Mouse (Mus musculus) intestine, embryonic 15.5 days (tissue): ENCODE data around the gene Hoxa9. TPM values are rescaled to one million over a fixed set of nuclear protein-coding genes. Genes with fewer than 3 reads are reported as not detected.

Experiments used
- ATAC-seq: fragments of 200-750 bp; cut with Nextera tagmentation; 2 replicates; pipeline ENCODE4 v1.8.0; 2017; ENCODE audit warnings: moderate TSS enrichment, moderate library complexity
- H3K27ac ChIP-seq: fragments of 300-500 bp; sonication (generic); 2 replicates; pipeline ENCODE4 v1.5.1; 2015; ENCODE audit warnings: mild to moderate bottlenecking, inconsistent platforms
- H3K27me3 ChIP-seq: fragments of 300-500 bp; sonication (generic); replicated peaks from 2 replicates; pipeline ENCODE4 v1.6.1; 2015; ENCODE audit warnings: inconsistent platforms
- H3K36me3 ChIP-seq: fragments of 300-500 bp; sonication (generic); 2 replicates; pipeline ENCODE4 v1.6.1; 2015; ENCODE audit warnings: inconsistent platforms
- H3K4me1 ChIP-seq: fragments of 300-500 bp; sonication (generic); replicated peaks from 2 replicates; pipeline ENCODE4 v1.6.1; 2015; ENCODE audit warnings: inconsistent platforms
- H3K4me2 ChIP-seq: fragments of 300-500 bp; sonication (generic); replicated peaks from 2 replicates; pipeline ENCODE4 v1.6.1; 2015; ENCODE audit warnings: mild to moderate bottlenecking, inconsistent platforms
- H3K4me3 ChIP-seq: fragments of 300-500 bp; sonication (generic); replicated peaks from 2 replicates; pipeline ENCODE4 v1.5.1; 2015; ENCODE audit warnings: inconsistent platforms
- H3K9ac ChIP-seq: fragments of 300-500 bp; sonication (generic); 2 replicates; pipeline ENCODE4 v1.6.1; 2015; ENCODE audit warnings: inconsistent platforms
- H3K9me3 ChIP-seq: fragments of 300-500 bp; sonication (generic); 2 replicates; pipeline ENCODE4 v1.6.1; 2016; ENCODE audit warnings: inconsistent platforms
- WGBS: fragments of 180-500 bp; shearing (Covaris S2); methylation state at CpG from one replicate; pipeline ENCODE4 v1.1.7; 2015; 5-methylcytosine and 5-hydroxymethylcytosine counted together
- polyA plus RNA-seq: library from polyadenylated mRNA; unstranded; fragments of >200 nt; fragmentation: Nextera tagmentation; extraction: Ambion mirVana; gene quantifications from 2 replicates; pipeline ENCODE4 v1.2.1, GENCODE M21; 2015

The Hoxa9 gene
- polyA plus RNA-seq = 5.3 and 6.3 TPM in 2 replicates

DNA sequence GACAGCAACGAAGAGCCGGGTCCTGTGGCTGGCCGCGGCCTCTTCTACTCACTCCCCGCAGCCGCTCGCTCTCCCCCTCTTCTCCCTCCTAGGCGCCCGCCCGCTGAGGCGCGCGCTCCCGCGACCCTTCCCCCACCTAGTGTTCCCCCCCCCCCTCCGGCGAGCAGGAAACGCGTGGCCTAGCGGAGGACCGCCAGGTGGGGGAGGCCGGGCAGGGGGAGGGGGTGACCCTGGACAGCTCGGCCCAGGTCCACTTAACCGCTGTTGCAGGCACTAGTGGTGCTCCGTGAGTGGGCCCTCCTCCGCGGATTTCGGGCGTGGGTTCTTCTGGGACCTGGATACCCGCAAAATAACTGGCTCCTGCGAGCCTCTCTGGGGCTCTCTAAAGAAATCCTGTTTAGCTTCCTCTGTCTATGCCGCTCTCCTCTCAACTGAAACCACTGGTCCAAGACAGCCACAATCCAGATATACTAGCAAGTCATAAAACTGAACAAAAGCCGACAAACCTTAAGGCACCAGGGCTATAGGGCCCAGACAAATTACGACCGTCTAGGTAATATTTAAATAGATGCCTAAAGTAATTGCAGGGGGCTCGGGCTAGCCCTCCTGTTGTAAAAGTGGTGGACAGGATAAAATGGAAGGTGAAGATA is at the start of gene Hoxa9:
Gene Hoxa9, minus strand, starts transcription at position 574 of the 650 bp plus-strand sequence.
- peak within 1 kb of the TSS; percentile 26; the same call in 1 of the 2 replicates for H3K9ac ChIP-seq

DNA sequence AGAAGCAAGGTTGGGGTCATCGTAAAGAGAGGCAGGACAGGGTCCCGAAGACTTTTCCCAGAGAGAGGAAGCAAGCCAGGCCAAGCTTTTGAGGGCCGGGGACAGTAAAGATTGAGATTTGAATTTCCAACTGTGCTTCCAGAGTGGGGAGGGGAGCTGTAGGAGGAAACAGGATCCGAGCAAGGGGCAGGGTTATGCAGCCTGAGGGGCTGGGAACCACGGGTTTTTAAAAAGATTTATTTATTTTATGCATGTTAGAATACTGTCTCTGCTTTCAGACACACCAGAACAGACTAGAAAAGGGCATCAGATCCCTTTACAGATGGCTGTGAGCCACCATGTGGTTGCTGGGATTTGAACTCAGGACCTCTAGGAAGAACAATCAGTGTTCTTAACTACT is 46.0 kb upstream of the Hoxa9 start:
- 0 out of 2 replicates have a peak, but pooled peaks cover 12% of the 10 kb centered on the region for H3K4me1 ChIP-seq
- H3K4me3 ChIP-seq = no peak overlapping the region
- ATAC-seq = no peak
- H3K27ac ChIP-seq = no peak overlapping the region
- H3K4me2 ChIP-seq = no peak overlapping the region
- H3K9me3 ChIP-seq = no peaks in the 10 kb centered on the region
- H3K9ac ChIP-seq = no peak overlapping the region
- H3K36me3 ChIP-seq = no peaks in the 10 kb centered on the region
- 20% methylated on average over 5 of the region's 5 CpGs for WGBS
- H3K27me3 ChIP-seq = peaks cover 67% of the 10 kb centered on the region

More for the DNA sequence above, at the start of gene Hoxa9:
- Histone ChIP-seq H3K9me3 (no peaks in the 10 kb centered on the region), H3K4me3 (peak within 1 kb of the TSS; percentile 38), H3K4me2 (peak within 1 kb of the TSS; percentile 48), H3K36me3 (no peaks in the 10 kb centered on the region), H3K27ac (peak within 1 kb of the TSS; percentile 46; the same call in 1 of the 2 replicates), H3K27me3 (peaks cover 91% of the 10 kb centered on the region), H3K4me1 (peaks cover 14% of the 10 kb centered on the region)
- ATAC-seq = peak; percentile 36; the same call in 1 of the 2 replicates
- 1% methylated on average over 24 of the region's 36 CpGs for WGBS

DNA sequence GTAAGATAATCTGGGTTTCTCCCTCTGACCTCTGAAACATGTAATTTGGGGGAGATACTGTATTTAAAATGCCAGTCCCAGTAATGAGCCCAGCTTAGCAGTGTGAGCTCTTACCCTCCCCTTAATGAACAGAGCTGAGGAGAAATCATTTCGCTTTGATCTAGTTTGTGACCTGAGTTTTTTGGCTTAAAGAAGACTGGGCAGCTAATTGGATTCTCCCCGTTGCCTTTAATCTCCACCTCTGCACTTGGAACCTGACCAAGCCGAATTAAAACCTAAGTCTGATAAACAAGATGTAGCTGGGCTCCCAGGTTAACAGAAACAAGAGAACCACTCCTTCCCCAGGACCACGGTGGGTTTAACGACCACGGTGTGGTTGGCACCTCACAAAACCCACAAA is 45.5 kb upstream of the Hoxa9 start:
- Histone ChIP-seq H3K27ac (no peak overlapping the region), H3K36me3 (no peaks in the 10 kb centered on the region), H3K9ac (no peak overlapping the region), H3K4me2 (no peak overlapping the region), H3K4me3 (no peak overlapping the region), H3K4me1 (0 out of 2 replicates have a peak, but pooled peaks cover 12% of the 10 kb centered on the region), H3K9me3 (no peaks in the 10 kb centered on the region), H3K27me3 (peaks cover 72% of the 10 kb centered on the region)
- WGBS = 7% methylated on average over 6 of the region's 6 CpGs
- no peak for ATAC-seq

DNA sequence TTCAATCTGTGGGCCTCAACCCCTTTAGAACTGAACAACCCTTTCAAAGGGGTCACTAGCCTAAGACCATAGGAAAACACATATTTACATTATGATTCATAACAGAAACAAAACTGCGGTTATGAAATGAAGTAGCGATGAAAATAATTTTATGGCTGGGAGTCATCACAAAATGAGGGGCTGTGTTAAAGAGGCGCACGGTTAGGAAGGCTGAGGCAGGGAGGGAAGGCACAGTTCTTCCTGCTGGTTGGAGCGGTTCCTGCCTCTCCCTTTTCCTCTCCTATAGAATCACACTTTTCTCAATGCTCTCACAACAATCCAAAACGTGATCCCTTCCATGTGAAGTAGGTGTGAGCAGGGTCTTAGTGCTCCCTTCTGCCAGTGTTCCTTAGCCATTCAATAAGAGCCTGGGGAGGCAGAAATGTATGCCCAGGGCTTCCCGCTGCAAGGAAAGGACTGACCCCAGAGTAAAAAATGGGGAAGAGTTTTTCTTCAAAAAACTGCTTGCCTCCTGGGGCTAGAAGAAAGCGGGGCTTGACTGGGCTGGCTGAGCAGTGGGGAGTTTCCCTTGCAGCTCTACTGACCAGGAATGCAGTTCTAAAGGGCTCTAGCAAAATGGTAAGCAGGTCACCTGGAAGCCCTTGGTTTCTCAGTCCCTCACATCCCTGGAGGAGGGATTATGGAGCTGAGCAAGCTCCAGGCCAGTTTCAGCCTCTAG is 44.8 kb upstream of the Hoxa9 start:
- no peaks in the 10 kb centered on the region for H3K9me3 ChIP-seq
- WGBS = 19% methylated on average over 8 of the region's 8 CpGs
- no peak overlapping the region for H3K27ac ChIP-seq
- H3K4me1 ChIP-seq = 0 out of 2 replicates have a peak, but pooled peaks cover 12% of the 10 kb centered on the region
- no peaks in the 10 kb centered on the region for H3K36me3 ChIP-seq
- no peak for ATAC-seq
- no peak overlapping the region for H3K9ac ChIP-seq
- H3K4me2 ChIP-seq = no peak overlapping the region
- peaks cover 75% of the 10 kb centered on the region for H3K27me3 ChIP-seq
- H3K4me3 ChIP-seq = no peak overlapping the region

DNA sequence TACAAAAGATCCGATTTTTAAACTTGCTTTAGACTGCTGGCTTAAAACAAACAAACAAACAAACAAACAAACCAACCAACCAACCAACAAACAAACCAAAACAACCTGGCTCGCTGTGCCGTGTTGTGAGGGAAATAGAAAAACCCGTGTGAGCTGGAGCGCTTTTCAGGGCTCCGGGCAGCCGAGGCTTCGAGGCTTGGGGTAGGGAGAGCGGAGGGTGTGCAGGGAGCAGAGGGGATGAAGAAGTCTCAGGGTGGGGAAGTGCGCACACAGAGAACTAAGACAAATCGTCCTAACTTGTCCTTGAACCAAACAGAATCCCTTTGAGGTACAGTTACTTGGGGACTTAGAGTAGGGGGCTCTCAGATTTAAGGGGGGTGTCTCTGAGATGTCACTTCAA is 43.7 kb upstream of the Hoxa9 start:
- H3K9me3 ChIP-seq = no peaks in the 10 kb centered on the region
- H3K36me3 ChIP-seq = no peaks in the 10 kb centered on the region
- H3K9ac ChIP-seq = no peak overlapping the region
- no peak overlapping the region for H3K4me2 ChIP-seq
- no peak for ATAC-seq
- H3K4me3 ChIP-seq = no peak overlapping the region
- H3K27ac ChIP-seq = no peak overlapping the region
- peaks cover 86% of the 10 kb centered on the region for H3K27me3 ChIP-seq
- 0 out of 2 replicates have a peak, but pooled peaks cover 12% of the 10 kb centered on the region for H3K4me1 ChIP-seq
- 9% methylated on average over 11 of the region's 11 CpGs for WGBS

DNA sequence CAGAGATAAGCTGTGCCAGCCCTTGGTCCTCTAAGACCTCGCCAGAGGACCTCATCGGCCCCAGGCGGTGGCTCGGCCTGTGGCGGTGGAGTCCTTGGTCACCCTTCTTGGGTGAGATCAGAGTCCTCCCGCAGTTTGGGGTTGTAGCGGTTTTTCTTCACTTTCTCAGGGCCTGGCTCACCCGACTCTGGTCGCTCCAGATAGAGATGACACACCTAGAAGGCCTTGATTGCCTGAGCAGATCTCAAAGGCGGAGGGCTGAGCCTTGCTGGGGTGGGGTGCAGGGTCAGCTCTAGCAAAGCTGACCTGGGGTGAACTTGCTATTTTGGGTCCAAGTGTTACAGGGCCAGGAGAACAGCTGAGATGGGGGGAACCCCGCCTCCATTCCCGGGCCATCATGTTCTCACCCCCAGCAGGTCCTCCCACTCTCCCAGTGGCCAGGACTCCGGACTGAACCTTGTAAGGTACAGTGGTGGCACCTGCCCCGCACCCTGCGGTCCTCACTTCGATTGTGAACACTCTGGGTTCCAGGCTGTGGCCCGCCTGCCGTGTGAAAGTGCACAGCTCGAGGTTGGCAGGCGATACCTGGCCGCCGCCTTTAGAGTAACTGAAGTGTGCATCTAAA is 42.9 kb upstream of the Hoxa9 start:
- no peak overlapping the region for H3K4me3 ChIP-seq
- H3K9me3 ChIP-seq = no peaks in the 10 kb centered on the region
- peak overlapping the region; percentile 28 for H3K4me2 ChIP-seq
- no peak overlapping the region for H3K27ac ChIP-seq
- ATAC-seq = no peak
- H3K9ac ChIP-seq = no peak overlapping the region
- H3K27me3 ChIP-seq = peaks cover 91% of the 10 kb centered on the region
- 10% methylated on average over 22 of the region's 22 CpGs for WGBS
- H3K36me3 ChIP-seq = no peaks in the 10 kb centered on the region
- 0 out of 2 replicates have a peak, but pooled peaks cover 12% of the 10 kb centered on the region for H3K4me1 ChIP-seq

DNA sequence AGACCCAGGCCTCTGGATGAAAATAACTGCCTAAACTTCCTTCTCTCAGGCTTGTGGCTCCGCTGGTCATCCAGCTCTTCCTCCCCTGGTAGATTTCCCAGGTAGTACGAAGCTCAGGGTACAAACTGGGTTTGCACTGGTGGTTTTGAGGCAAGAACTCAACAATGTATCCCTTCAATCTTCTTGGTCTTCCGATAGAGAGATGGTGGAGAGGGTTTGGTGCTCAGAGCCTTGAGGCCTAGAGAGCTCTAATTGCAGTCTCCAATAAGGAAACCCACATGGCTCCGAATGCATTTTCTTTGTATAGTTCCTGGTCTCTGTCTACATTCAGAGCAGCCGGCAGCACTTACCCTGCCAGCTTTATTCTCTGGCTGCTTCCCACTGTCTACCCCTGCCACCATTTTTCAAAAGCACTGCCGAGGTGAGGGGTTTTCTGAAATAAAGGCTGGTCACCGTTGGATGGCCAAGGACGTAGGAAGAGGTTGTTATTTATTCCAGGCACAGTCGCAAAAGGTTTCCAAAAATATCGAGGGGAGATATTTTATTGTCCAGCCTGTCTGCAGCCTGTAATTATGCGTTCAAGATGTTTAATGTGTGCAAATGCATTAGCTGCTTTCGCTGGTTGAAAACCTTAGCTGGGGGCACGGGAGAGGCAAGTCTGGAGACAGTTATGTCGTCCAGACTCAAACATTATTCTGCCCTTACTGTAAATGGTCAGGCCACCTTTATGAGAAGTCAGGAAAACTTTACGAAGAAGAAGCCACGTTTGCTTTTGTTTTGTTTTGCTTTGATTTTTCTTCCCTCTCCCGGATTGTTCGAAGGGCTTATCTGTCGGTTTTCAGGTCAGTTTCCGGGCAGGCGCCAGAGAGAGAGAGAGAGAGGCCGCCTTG is 42.1 kb upstream of the Hoxa9 start:
- 25% methylated on average over 22 of the region's 22 CpGs for WGBS
- H3K4me2 ChIP-seq = peak overlapping the region; percentile 28
- H3K27ac ChIP-seq = no peak overlapping the region
- no peaks in the 10 kb centered on the region for H3K36me3 ChIP-seq
- peaks cover 94% of the 10 kb centered on the region for H3K27me3 ChIP-seq
- no peaks in the 10 kb centered on the region for H3K9me3 ChIP-seq
- 0 out of 2 replicates have a peak, but pooled peaks cover 12% of the 10 kb centered on the region for H3K4me1 ChIP-seq
- no peak for ATAC-seq
- no peak overlapping the region for H3K9ac ChIP-seq
- no peak overlapping the region for H3K4me3 ChIP-seq

DNA sequence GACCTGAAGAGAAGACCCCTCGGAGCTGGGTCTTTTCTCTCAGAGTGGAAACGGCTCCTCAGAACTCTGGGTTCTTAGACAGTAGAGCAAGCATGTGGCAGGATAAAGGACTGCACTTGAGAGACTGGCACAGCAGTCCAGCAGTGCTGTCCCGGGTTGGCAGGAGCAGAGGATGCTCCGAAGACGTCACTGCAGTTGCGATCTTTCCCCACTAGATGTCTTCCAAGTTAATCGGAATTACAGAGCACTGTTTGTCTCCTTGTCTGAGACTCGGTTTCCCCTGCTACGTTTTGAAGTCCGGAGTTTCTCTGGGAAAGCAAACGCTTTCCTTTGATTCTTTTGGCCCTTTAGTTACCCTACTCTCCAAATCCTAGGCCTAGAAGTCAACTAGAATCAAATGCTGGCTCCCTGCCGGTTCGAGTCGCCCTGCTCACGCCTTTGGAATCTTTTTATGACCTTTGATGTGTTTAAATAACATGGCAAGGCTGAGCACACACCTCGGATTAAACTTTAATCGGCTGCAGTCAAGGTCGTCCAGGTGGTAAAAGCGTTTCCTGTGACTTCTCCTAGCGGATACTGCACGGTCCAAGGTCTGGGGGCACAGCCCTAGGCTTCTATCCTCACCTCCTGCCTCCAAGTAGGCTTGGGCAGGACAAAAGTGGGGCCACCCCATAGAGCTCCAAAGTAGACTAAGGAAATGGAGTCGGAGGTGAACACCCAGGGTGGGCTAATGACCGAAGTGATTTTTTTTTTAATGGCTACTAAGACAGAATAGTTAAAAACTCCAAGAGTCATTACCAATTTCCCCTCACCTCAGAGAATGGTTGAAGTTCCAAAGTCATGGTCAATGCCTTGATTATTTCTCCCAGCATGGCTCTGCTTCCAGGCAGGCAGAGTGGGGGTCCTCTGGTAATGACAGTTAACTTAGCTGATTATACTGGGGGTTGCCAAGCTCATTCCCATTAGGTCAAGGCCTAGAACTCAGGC is 39.9 kb upstream of the Hoxa9 start:
- Histone ChIP-seq H3K9ac (no peak overlapping the region), H3K4me3 (no peak overlapping the region), H3K36me3 (no peaks in the 10 kb centered on the region), H3K27me3 (peaks cover 91% of the 10 kb centered on the region), H3K4me1 (0 out of 2 replicates have a peak, but pooled peaks cover 12% of the 10 kb centered on the region), H3K9me3 (no peaks in the 10 kb centered on the region), H3K27ac (no peak overlapping the region), H3K4me2 (0 out of 2 replicates have a peak overlapping the region, but pooled peaks have one; percentile 12)
- ATAC-seq = peak; percentile 79
- WGBS = 6% methylated on average over 23 of the region's 23 CpGs

DNA sequence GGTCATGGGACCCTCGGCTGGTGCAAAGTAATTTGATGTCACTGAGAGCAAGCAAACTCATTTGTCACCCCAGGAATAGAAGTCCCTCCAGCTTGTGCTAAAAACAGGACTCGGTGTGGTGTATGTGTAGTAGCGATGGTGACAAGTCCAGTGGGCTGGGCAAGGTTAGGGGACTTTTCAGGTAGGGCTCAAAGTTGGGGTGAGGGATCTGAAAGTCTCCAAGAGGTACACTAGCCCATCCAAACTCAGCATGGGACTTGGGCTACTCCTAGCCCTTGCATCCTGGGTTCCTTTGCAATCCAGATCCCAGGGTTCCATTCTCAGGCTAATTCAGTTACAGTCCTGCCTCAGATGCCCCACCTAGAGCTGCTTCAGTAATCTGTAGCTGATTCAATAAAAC is 37.9 kb upstream of the Hoxa9 start:
- 11% methylated on average over 3 of the region's 3 CpGs for WGBS
- no peak overlapping the region for H3K4me3 ChIP-seq
- ATAC-seq = no peak
- H3K36me3 ChIP-seq = no peaks in the 10 kb centered on the region
- peaks cover 92% of the 10 kb centered on the region for H3K27me3 ChIP-seq
- 0 out of 2 replicates have a peak, but pooled peaks cover 7% of the 10 kb centered on the region for H3K4me1 ChIP-seq
- H3K27ac ChIP-seq = no peak overlapping the region
- H3K9ac ChIP-seq = no peak overlapping the region
- H3K9me3 ChIP-seq = no peaks in the 10 kb centered on the region
- H3K4me2 ChIP-seq = no peak overlapping the region

DNA sequence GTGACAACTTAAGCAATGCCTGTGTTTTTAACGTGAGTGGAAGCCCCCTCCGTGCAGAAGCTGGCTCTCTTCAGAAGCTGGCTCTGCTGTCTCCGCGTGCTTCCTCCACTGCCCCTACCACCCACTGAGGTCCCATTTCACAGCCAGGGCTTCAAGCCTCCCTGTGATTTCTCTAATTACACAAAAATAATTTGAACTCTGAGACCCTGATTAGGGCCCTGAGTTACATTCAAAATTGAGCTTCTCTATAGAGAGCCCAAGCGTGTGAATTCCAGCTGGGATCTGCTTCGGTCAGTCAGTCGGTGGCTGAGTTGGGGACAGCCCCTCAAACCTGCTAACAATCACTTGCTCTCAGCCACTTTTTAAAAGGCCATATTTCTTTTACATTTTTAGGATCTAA is 37.5 kb upstream of the Hoxa9 start:
- Histone ChIP-seq H3K4me3 (no peak overlapping the region), H3K27me3 (peaks cover 92% of the 10 kb centered on the region), H3K36me3 (no peaks in the 10 kb centered on the region), H3K9me3 (no peaks in the 10 kb centered on the region), H3K4me2 (no peak overlapping the region), H3K4me1 (0 out of 2 replicates have a peak, but pooled peaks cover 3% of the 10 kb centered on the region), H3K9ac (no peak overlapping the region), H3K27ac (no peak overlapping the region)
- 15% methylated on average over 7 of the region's 7 CpGs for WGBS
- no peak for ATAC-seq

DNA sequence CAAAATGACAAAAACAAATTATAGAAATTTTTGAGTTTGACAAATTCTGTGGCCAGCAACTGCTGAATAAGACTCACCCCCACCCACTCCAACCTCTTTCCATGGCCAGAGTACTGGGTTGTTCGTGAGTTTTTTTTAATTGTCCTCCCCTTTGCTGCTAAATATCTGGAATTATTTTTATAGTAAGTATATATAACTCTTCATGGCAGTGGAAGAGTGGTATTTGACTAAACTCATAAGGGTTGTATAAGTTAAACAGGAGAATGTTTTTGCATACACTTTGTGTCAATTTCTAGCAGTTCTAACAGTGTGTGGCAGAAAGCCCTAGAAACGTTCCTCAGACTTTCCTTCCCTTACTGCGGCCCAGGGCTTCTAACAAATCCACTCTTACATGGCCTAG is 36.8 kb upstream of the Hoxa9 start:
- no peaks in the 10 kb centered on the region for H3K36me3 ChIP-seq
- no peak for ATAC-seq
- no peaks in the 10 kb centered on the region for H3K9me3 ChIP-seq
- no peak overlapping the region for H3K27ac ChIP-seq
- H3K27me3 ChIP-seq = peaks cover 91% of the 10 kb centered on the region
- WGBS = 18% methylated on average over 3 of the region's 3 CpGs
- no peak overlapping the region for H3K4me2 ChIP-seq
- no peaks in the 10 kb centered on the region for H3K4me1 ChIP-seq
- H3K4me3 ChIP-seq = no peak overlapping the region
- no peak overlapping the region for H3K9ac ChIP-seq
